Comparison of ENCODE assay signal across 8 mouse cellular contexts in the genomic region with DNA sequence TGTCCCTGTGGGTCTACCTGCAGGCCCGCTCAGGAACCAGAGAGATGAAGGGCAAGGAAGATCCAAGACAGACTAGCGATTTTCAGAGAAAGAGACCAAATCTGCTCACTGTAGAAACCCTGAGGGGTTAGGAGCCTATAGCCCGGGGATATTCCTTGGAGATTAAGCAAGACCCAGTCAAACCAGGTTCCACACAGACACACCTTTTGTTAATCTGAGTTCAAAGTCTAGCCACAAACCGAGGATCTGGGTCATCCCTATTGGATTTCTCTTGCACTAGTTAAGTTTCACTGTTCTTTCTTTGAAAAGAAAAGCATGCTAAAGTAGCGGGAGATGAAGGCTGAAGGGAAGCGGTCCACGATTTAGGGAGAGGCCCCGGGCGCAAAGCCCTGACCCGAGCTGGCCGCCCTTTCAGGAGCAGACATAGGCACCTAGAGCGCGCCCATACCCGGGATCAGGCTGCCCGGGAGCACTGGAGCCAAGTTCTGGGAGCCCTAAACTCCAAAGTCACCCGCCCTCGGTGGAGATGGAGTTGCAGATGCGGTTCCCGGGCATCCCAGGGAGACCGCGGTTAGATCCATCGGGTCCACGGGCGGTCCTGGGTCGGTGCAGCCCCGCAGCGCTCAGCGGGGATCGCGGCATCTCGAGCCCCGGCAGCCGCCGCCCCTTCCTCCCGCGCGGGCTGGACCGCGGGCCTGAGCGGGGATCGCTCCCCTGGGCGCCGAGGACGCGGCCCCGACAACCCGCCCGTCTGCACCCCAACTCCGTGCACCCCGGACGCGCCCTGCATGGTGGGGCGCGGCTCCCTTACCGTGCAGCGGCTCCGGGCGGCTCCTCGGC. TPM values are rescaled to one million over a fixed set of nuclear protein-coding genes. Genes with fewer than 3 reads are reported as not detected.
DNase-seq lines count a peak whose midpoint lies in the region; ATAC-seq lines count a peak whose summit lies in the region.

No protein-coding gene starts in this region.

- peak overlapping the region; percentile 69 for H3K27ac ChIP-seq in brown adipose tissue, adult 24 weeks (replicated peaks; ENCODE audit: low read depth, low read length)
- peak overlapping the region; percentile 49 for H3K27ac ChIP-seq in midbrain, embryonic 12.5 days (replicated peaks)

- 2% methylated on average over 57 of the region's 59 CpGs for WGBS in midbrain, embryonic 12.5 days

- H3K4me3 ChIP-seq in brown adipose tissue, adult 24 weeks (ENCODE audit: insufficient read depth, low read depth, low read length): peak overlapping the region; percentile 92
- peak overlapping the region; percentile 89 for H3K4me3 ChIP-seq in midbrain, embryonic 12.5 days

- peak; percentile 50 for DNase-seq in retina, embryonic 14.5 days (ENCODE audit: low spot score)
- no peak for DNase-seq in retina, postnatal 1 day
- DNase-seq in kidney, postnatal 25 days: peak; percentile 39 to 57
- no peak for DNase-seq in thymus, postnatal 0 days (ENCODE audit: low spot score)

- H3K4me1 ChIP-seq in brown adipose tissue, adult 24 weeks (ENCODE audit: control insufficient read depth, insufficient read depth, insufficient read length, low read length): peaks cover 19% of the 10 kb centered on the region
- peaks cover 26% of the 10 kb centered on the region for H3K4me1 ChIP-seq in midbrain, embryonic 12.5 days

- no peaks in the 10 kb centered on the region for H3K36me3 ChIP-seq in midbrain, embryonic 12.5 days

- peak overlapping the region; percentile 91 for H3K9ac ChIP-seq in midbrain, embryonic 12.5 days (replicated peaks)

- ATAC-seq in granulocyte monocyte progenitor cell, adult 5-6 weeks (replicated peaks; ENCODE audit: poor library complexity, severe bottlenecking): peak; percentile 30
- ATAC-seq in midbrain, embryonic 12.5 days (ENCODE audit: low FRiP score, low read depth): peak; percentile 79
- no peak for ATAC-seq in monocyte, adult 5-6 weeks (replicated peaks; ENCODE audit: insufficient number of reproducible peaks, low FRiP score, low TSS enrichment, poor library complexity, severe bottlenecking)

- peak overlapping the region; percentile 90 for H3K4me2 ChIP-seq in midbrain, embryonic 12.5 days (replicated peaks)

- H3K9me3 ChIP-seq in midbrain, embryonic 12.5 days: no peaks in the 10 kb centered on the region

- H3K27me3 ChIP-seq in midbrain, embryonic 12.5 days: peaks cover 21% of the 10 kb centered on the region; the same call in 1 of the 2 replicates

RNA-seq across cellular contexts. Expression of a gene that starts 0.8 kb away (rescaled TPM):
- polyA plus RNA-seq in brown adipose tissue, adult 24 weeks (2012; ENCODE audit: insufficient read depth, insufficient read length, missing spikeins): 7.1 and 8.0 TPM in 2 replicates
- total RNA-seq in granulocyte monocyte progenitor cell, adult 5-6 weeks (2014; fragmentation: Nextera tagmentation): 34.1 and 36.1 TPM in 2 replicates
- total RNA-seq in granulocyte monocyte progenitor cell, adult 5-6 weeks (2017): 12.2 and 17.3 TPM in 2 replicates
- polyA plus RNA-seq in midbrain, embryonic 12.5 days (2016; fragmentation: Nextera tagmentation; extraction: Ambion mirVana): 5.1 and 5.3 TPM in 2 replicates
- 52.9 to 98.6 TPM (median 54.2 TPM) in 3 replicates for total RNA-seq in monocyte, adult 5-6 weeks (2017)
- 22.2 and 25.1 TPM in 2 replicates for polyA plus RNA-seq in thymus, postnatal 0 days (2015; fragmentation: Nextera tagmentation; extraction: Ambion mirVana)

RNA-seq across cellular contexts. Expression of a gene that starts 51.4 kb away (rescaled TPM):
- not detected in 2 replicates for polyA plus RNA-seq in brown adipose tissue, adult 24 weeks (2012; ENCODE audit: insufficient read depth, insufficient read length, missing spikeins)
- total RNA-seq in granulocyte monocyte progenitor cell, adult 5-6 weeks (2014; fragmentation: Nextera tagmentation): not detected in 2 replicates
- total RNA-seq in granulocyte monocyte progenitor cell, adult 5-6 weeks (2017): not detected in 2 replicates
- 0.18 and 0.35 TPM in 2 replicates for polyA plus RNA-seq in midbrain, embryonic 12.5 days (2016; fragmentation: Nextera tagmentation; extraction: Ambion mirVana)
- total RNA-seq in monocyte, adult 5-6 weeks (2017): not detected in 3 replicates
- polyA plus RNA-seq in thymus, postnatal 0 days (2015; fragmentation: Nextera tagmentation; extraction: Ambion mirVana): 0.42 and 0.58 TPM in 2 replicates

Comparison
In these comparisons a context has a peak if more than half of its experiments do, and no peak if none do; other contexts are left out.
1. DNase-seq: peak in retina, embryonic 14.5 days (single experiment) and kidney, postnatal 25 days (2 of 2); none in retina, postnatal 1 day (single experiment) and thymus, postnatal 0 days (single experiment).